Mouse (Mus musculus) urinary bladder, postnatal 10 days (tissue): ENCODE measurements at regions not wholly inside any gene's neighbourhood (a gene's known extent, or its start where the extent isn't known, plus 50 kb on each side); places are given as distances from the start of the nearest gene placed in this dataset.
A peak's percentile ranks its signal among the peaks of the same experiment; 100 is the strongest.
"Not testable (repeated sequence)": the region's sequence is repeated elsewhere in the genome, so short reads cannot be mapped to it uniquely, and the experiment has no call there.

Experiments used
- DNase-seq: peaks from one replicate; pipeline ENCODE4 v3.0.0; 2022; ENCODE audit warnings: low spot score

- DNase-seq: no peak
Measured at GRCm38 (mm10) chr17:81319605-81320004, 122.0 kb upstream of the Gm11096 start.

- DNase-seq: no peak
Measured at GRCm38 (mm10) chr17:81316655-81317054, 124.9 kb upstream of the Gm11096 start.

- no peak for DNase-seq
Measured at GRCm38 (mm10) chr17:81305880-81306279, 135.7 kb upstream of the Gm11096 start.

- no peak for DNase-seq
Measured at GRCm38 (mm10) chr17:81304574-81304973, 137.0 kb upstream of the Gm11096 start.

GRCm38 (mm10) chr17:81302490-81302889, 139.1 kb upstream of the Gm11096 start:
- DNase-seq: no peak

- no peak for DNase-seq
Measured at GRCm38 (mm10) chr17:81291829-81292228, 149.7 kb upstream of the Gm11096 start.

GRCm38 (mm10) chr17:81282543-81282942, 159.0 kb upstream of the Gm11096 start:
- DNase-seq: no peak

- DNase-seq: no peak
Measured at GRCm38 (mm10) chr17:81270235-81270634, 171.3 kb upstream of the Gm11096 start.

- DNase-seq: no peak
Measured at GRCm38 (mm10) chr17:81261957-81262356, 179.6 kb upstream of the Gm11096 start.

GRCm38 (mm10) chr17:81260036-81260435, 181.5 kb upstream of the Gm11096 start:
- DNase-seq: no peak

- DNase-seq: no peak
Measured at GRCm38 (mm10) chr17:81256106-81256505, 185.5 kb upstream of the Gm11096 start.

GRCm38 (mm10) chr17:81250748-81251147, 185.9 kb upstream of the Thumpd2 start:
- no peak for DNase-seq

GRCm38 (mm10) chr17:81246156-81246555, 181.3 kb upstream of the Thumpd2 start:
- DNase-seq: no peak

- DNase-seq: not testable (repeated sequence)
Measured at GRCm38 (mm10) chr17:81231771-81232170, 166.9 kb upstream of the Thumpd2 start.

- no peak for DNase-seq
Measured at GRCm38 (mm10) chr17:81225281-81225680, 160.4 kb upstream of the Thumpd2 start.

GRCm38 (mm10) chr17:81221436-81221835, 156.6 kb upstream of the Thumpd2 start:
- DNase-seq: no peak

- DNase-seq: no peak
Measured at GRCm38 (mm10) chr17:81214844-81215243, 150.0 kb upstream of the Thumpd2 start.

GRCm38 (mm10) chr17:81212043-81212442, 147.2 kb upstream of the Thumpd2 start:
- no peak for DNase-seq

- no peak for DNase-seq
Measured at GRCm38 (mm10) chr17:81210389-81210788, 145.5 kb upstream of the Thumpd2 start.

GRCm38 (mm10) chr17:81209323-81209722, 144.4 kb upstream of the Thumpd2 start:
- no peak for DNase-seq

- DNase-seq: no peak
Measured at GRCm38 (mm10) chr17:81201052-81201451, 136.2 kb upstream of the Thumpd2 start.

GRCm38 (mm10) chr17:81194006-81194405, 129.1 kb upstream of the Thumpd2 start:
- no peak for DNase-seq

GRCm38 (mm10) chr17:81193230-81193871, 128.5 kb upstream of the Thumpd2 start:
- DNase-seq: peak; percentile 21

GRCm38 (mm10) chr17:81189996-81190395, 125.1 kb upstream of the Thumpd2 start:
- no peak for DNase-seq
